Mouse (Mus musculus) liver, postnatal 0 days (tissue): ENCODE data around the gene Peli2.

Experiments
- CTCF ChIP-seq: sonication (generic); IDR thresholded peaks from 2 replicates; pipeline ENCODE4 v1.5.1; 2016; ENCODE audit warnings: antibody characterized with exemption, low read depth
- EP300 ChIP-seq: IDR thresholded peaks from 2 replicates; pipeline ENCODE4 v1.6.1; 2016; ENCODE audit warnings: antibody characterized with exemption, low read depth, mild to moderate bottlenecking

- no peak for TF ChIP-seq CTCF
- TF ChIP-seq EP300 = no peak
These were observed 169.3 kb downstream of the Peli2 start for GRCm38 (mm10) chr14:48289602-48290599.
